Mouse (Mus musculus): Measurements from ENCODE around the gene Fbf1. TPM values are rescaled to one million over a fixed set of nuclear protein-coding genes. Genes with fewer than 3 reads are reported as not detected.

Gene Fbf1
- polyA plus RNA-seq, 1 experiment from 2014 or later: 49.5 TPM

- Histone ChIP-seq H3K4me1 (peaks cover 10% of the 10 kb centered on the region; the same call in 1 of the 2 replicates), H3K27ac (peak overlapping the region; percentile 84), H3K4me3 (no peak overlapping the region), H3K4me2 (no peak overlapping the region), H3K9me3 (no peaks in the 10 kb centered on the region), H3K27me3 (no peaks in the 10 kb centered on the region), H3K36me3 (peaks cover 8% of the 10 kb centered on the region; the same call in 1 of the 2 replicates), H3K9ac (no peak overlapping the region)
- no peak for ATAC-seq (ENCODE audit: insufficient number of reproducible peaks, insufficient read depth, low FRiP score, low TSS enrichment, low read depth)
Measured at GRCm38 (mm10) chr11:116117819-116118218, 50.1 kb downstream of the Fbf1 start.

GRCm38 (mm10) chr11:116117241-116117640, 50.7 kb downstream of the Fbf1 start:
- Histone ChIP-seq H3K27ac (peak overlapping the region; percentile 84), H3K27me3 (0 out of 2 replicates have a peak, but pooled peaks cover under 1% of the 10 kb centered on the region), H3K36me3 (peaks cover 3% of the 10 kb centered on the region; the same call in 1 of the 2 replicates), H3K9ac (peak overlapping the region; percentile 16; the same call in 1 of the 2 replicates), H3K4me2 (peak overlapping the region; percentile 3; the same call in 1 of the 2 replicates), H3K4me3 (no peak overlapping the region), H3K9me3 (no peaks in the 10 kb centered on the region), H3K4me1 (peaks cover 10% of the 10 kb centered on the region; the same call in 1 of the 2 replicates)
- ATAC-seq (ENCODE audit: insufficient number of reproducible peaks, insufficient read depth, low FRiP score, low TSS enrichment, low read depth): peak; percentile 64; the same call in 1 of the 2 replicates
- 23% methylated on average over 12 of the region's 12 CpGs for WGBS

- whole genome bisulfite sequencing: 86% methylated on average over 19 of the region's 19 CpGs
- H3K4me2 ChIP-seq: no peak overlapping the region
Measured at GRCm38 (mm10) chr11:116111611-116112203, 56.3 kb downstream of the Fbf1 start.

GRCm38 (mm10) chr11:116111067-116111466, 56.9 kb downstream of the Fbf1 start:
- Histone ChIP-seq H3K4me2 (no peak overlapping the region), H3K27ac (no peak overlapping the region), H3K4me3 (no peak overlapping the region), H3K9ac (no peak overlapping the region), H3K4me1 (peaks cover 45% of the 10 kb centered on the region), H3K36me3 (no peaks in the 10 kb centered on the region), H3K27me3 (peaks cover 62% of the 10 kb centered on the region), H3K9me3 (no peaks in the 10 kb centered on the region)
- WGBS: 83% methylated on average over 4 of the region's 4 CpGs
- ATAC-seq (ENCODE audit: insufficient number of reproducible peaks, insufficient read depth, low FRiP score, low TSS enrichment, low read depth): no peak

More at GRCm38 (mm10) chr11:116111611-116112203, 56.3 kb downstream of the Fbf1 start:
- H3K27me3 ChIP-seq: peaks cover 55% of the 10 kb centered on the region
- ATAC-seq (ENCODE audit: insufficient number of reproducible peaks, insufficient read depth, low FRiP score, low TSS enrichment, low read depth): no peak
- H3K36me3 ChIP-seq: no peaks in the 10 kb centered on the region
- peaks cover 41% of the 10 kb centered on the region for H3K4me1 ChIP-seq
- H3K4me3 ChIP-seq: no peak overlapping the region
- no peak overlapping the region for H3K9ac ChIP-seq
- H3K27ac ChIP-seq: no peak overlapping the region
- H3K9me3 ChIP-seq: no peaks in the 10 kb centered on the region

GRCm38 (mm10) chr11:116110540-116110939, 57.4 kb downstream of the Fbf1 start:
- no peaks in the 10 kb centered on the region for H3K36me3 ChIP-seq
- no peak overlapping the region for H3K27ac ChIP-seq

GRCm38 (mm10) chr11:116110131-116110530, 57.8 kb downstream of the Fbf1 start:
- no peak overlapping the region for H3K27ac ChIP-seq

More at GRCm38 (mm10) chr11:116110540-116110939, 57.4 kb downstream of the Fbf1 start:
- no peaks in the 10 kb centered on the region for H3K9me3 ChIP-seq
- H3K27me3 ChIP-seq: peaks cover 67% of the 10 kb centered on the region
- H3K9ac ChIP-seq: peak overlapping the region; percentile 65
- H3K4me3 ChIP-seq: peak overlapping the region; percentile 50
- H3K4me1 ChIP-seq: peaks cover 49% of the 10 kb centered on the region
- WGBS: 25% methylated on average over 10 of the region's 10 CpGs
- peak overlapping the region; percentile 82 for H3K4me2 ChIP-seq
- ATAC-seq (ENCODE audit: insufficient number of reproducible peaks, insufficient read depth, low FRiP score, low TSS enrichment, low read depth): no peak

GRCm38 (mm10) chr11:116109441-116110081, 58.4 kb downstream of the Fbf1 start:
- Histone ChIP-seq H3K4me3 (peak overlapping the region; percentile 50), H3K9me3 (no peaks in the 10 kb centered on the region), H3K27me3 (peaks cover 69% of the 10 kb centered on the region), H3K36me3 (no peaks in the 10 kb centered on the region), H3K4me2 (peak overlapping the region; percentile 82), H3K4me1 (peaks cover 50% of the 10 kb centered on the region), H3K9ac (peak overlapping the region; percentile 65), H3K27ac (no peak overlapping the region)
- no peak for ATAC-seq (ENCODE audit: insufficient number of reproducible peaks, insufficient read depth, low FRiP score, low TSS enrichment, low read depth)
- WGBS: under 1% methylated on average over 70 of the region's 70 CpGs

More at GRCm38 (mm10) chr11:116110131-116110530, 57.8 kb downstream of the Fbf1 start:
- Histone ChIP-seq H3K9me3 (no peaks in the 10 kb centered on the region), H3K4me1 (peaks cover 49% of the 10 kb centered on the region), H3K4me3 (peak overlapping the region; percentile 50), H3K36me3 (no peaks in the 10 kb centered on the region), H3K27me3 (peaks cover 69% of the 10 kb centered on the region), H3K4me2 (peak overlapping the region; percentile 82), H3K9ac (peak overlapping the region; percentile 65)
- 1% methylated on average over 33 of the region's 35 CpGs for WGBS
- no peak for ATAC-seq (ENCODE audit: insufficient number of reproducible peaks, insufficient read depth, low FRiP score, low TSS enrichment, low read depth)

- H3K4me2 ChIP-seq: peak overlapping the region; percentile 82
- ATAC-seq (ENCODE audit: insufficient number of reproducible peaks, insufficient read depth, low FRiP score, low TSS enrichment, low read depth): no peak
- H3K36me3 ChIP-seq: no peaks in the 10 kb centered on the region
- H3K27ac ChIP-seq: no peak overlapping the region
- H3K4me3 ChIP-seq: peak overlapping the region; percentile 50
- no peaks in the 10 kb centered on the region for H3K9me3 ChIP-seq
- peak overlapping the region; percentile 44; the same call in 1 of the 2 replicates for H3K9ac ChIP-seq
- 4% methylated on average over 23 of the region's 23 CpGs for WGBS
- H3K4me1 ChIP-seq: peaks cover 60% of the 10 kb centered on the region
- peaks cover 69% of the 10 kb centered on the region for H3K27me3 ChIP-seq
Measured at GRCm38 (mm10) chr11:116108464-116109137, 59.4 kb downstream of the Fbf1 start.

- peaks cover 69% of the 10 kb centered on the region for H3K27me3 ChIP-seq
- peak overlapping the region; percentile 50 for H3K4me3 ChIP-seq
- H3K36me3 ChIP-seq: no peaks in the 10 kb centered on the region
- H3K27ac ChIP-seq: no peak overlapping the region
- H3K4me1 ChIP-seq: peaks cover 67% of the 10 kb centered on the region
- H3K4me2 ChIP-seq: peak overlapping the region; percentile 82
- no peak for ATAC-seq (ENCODE audit: insufficient number of reproducible peaks, insufficient read depth, low FRiP score, low TSS enrichment, low read depth)
- no peaks in the 10 kb centered on the region for H3K9me3 ChIP-seq
- peak overlapping the region; percentile 44; the same call in 1 of the 2 replicates for H3K9ac ChIP-seq
- 8% methylated on average over 19 of the region's 19 CpGs for WGBS
Measured at GRCm38 (mm10) chr11:116107777-116108285, 60.1 kb downstream of the Fbf1 start.

- peaks cover 70% of the 10 kb centered on the region for H3K4me1 ChIP-seq
Measured at GRCm38 (mm10) chr11:116106963-116107776, 60.8 kb downstream of the Fbf1 start.

More at GRCm38 (mm10) chr11:116106963-116107776, 60.8 kb downstream of the Fbf1 start:
- ATAC-seq (ENCODE audit: insufficient number of reproducible peaks, insufficient read depth, low FRiP score, low TSS enrichment, low read depth): no peak
- peaks cover 69% of the 10 kb centered on the region for H3K27me3 ChIP-seq
- H3K4me2 ChIP-seq: peak overlapping the region; percentile 82
- H3K4me3 ChIP-seq: peak overlapping the region; percentile 50
- WGBS: 14% methylated on average over 14 of the region's 14 CpGs
- no peak overlapping the region for H3K27ac ChIP-seq
- H3K9me3 ChIP-seq: no peaks in the 10 kb centered on the region
- no peaks in the 10 kb centered on the region for H3K36me3 ChIP-seq
- peak overlapping the region; percentile 44 for H3K9ac ChIP-seq

All from embryonic facial prominence, embryonic 13.5 days (tissue).